Mouse (Mus musculus) kidney, adult 11 months (tissue): ENCODE data around the gene Dnah17.
A peak's percentile ranks its signal among the peaks of the same experiment; 100 is the strongest.

ENCODE experiments used
- DNase-seq: peaks from one replicate; pipeline ENCODE4 v3.0.0; 2022

Gene Dnah17

DNA sequence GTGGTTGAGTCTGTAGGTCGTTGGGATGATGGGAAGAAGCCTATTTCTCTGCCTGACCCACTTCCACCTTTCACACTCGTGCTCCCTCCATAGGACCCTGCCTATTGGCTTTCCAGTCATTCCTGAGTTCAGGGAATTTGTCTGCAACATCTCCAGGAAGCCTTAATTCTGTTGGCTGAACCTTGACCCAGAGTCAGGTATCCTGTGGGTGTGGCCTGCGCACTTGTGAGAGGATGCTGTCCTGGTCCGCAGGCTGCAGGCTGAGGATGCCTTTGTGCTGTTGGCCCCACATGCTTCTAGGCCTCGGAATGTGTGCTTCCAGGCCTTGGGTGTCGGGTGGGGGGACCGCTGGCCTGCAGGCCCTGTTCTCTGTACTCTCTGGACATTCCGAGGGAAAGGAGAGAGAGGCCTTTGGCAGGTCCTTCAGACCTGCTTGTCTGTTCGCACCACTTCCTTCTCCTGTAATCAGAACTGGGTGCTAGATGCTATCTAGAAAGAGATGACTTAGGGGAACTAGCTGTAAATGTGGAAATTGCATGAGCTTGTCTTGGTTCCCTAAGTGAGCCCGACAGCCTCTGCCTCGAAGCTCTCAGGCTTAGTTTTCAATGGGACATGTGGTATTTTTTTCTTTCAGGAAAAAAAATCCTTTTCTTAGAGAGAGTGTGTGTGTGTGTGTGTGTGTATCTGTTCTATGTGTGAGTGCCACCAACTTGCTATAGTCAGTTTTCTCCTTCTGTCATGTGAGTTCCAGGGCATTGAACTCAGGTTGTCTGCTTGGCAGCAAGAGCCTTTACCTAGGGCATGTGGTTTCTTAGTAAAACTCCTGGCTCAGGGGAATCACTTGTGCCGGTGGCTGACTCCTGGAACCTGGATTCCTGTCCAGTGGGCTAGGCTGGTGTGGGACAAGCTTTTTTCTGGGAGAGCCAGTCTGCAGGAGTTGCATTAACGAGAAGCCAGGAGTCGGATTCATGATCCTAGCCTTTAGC is 137.0 kb downstream of the Dnah17 start:
- DNase-seq = peak; percentile 22

DNA sequence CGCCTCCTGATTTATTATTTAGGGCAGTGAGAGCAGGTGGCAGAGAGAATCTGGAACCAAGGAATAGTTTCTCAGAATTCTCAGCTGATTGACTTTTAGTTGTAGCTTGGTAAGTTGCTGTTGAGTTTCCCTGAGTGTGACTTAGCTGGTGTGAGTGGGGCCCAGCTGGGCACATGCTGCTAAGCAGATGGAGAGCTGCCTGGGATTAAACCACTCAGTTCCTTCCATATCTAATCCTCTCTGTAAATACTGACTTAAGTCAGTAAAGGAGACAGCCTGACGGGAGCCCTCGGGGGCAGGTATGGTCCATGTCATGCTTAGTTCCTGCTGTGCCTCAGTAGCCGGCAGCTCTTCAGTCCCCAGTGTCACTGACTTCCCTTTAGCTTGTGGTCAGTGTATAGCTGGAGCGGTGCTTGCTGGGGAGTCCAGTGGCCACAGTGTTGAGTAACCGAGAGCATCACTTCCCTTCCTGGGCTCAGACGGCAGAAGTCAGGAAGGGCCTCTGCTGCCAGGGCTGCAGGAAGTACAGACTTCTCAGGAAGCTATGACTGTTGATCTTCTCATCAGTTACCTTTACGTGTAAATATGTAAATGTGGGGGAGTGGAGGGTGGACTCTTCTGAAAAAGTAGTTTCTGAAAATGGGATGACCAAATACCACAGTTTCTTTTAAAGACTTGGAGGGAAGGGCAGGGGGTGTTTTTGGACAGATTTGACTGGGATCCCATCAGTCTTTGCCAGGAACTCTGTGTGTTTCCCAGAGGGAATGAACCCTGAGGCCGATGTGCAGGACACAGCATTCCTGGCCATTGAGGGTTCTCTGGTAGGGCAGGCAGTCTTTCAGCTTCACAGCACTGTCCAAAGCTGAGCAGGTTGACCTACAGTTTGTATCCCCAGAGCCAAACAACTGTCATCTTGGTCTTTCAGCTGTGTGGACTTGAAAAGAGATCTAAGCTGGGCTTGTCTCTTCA is 138.6 kb downstream of the Dnah17 start:
- DNase-seq = peak; percentile 23

DNA sequence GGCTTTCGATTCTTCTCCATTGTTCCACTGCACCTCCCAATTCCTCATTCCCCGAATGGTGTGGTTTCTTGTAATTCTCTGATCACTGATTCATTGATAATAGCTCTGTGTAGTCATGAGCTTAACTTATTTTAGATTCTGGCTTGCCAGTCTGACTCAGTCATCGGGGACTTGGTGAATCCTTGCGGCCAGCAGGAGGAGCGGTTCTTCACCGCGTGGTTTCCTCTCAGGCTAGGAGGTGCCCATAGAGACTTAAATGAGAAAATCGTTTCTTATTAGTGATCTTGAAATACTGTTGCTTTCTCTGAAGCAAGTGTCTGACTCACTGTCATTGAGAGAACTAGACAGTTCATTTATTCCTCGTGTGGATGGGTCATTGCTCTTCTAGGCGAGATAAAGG is 140.5 kb downstream of the Dnah17 start:
- DNase-seq = no peak

DNA sequence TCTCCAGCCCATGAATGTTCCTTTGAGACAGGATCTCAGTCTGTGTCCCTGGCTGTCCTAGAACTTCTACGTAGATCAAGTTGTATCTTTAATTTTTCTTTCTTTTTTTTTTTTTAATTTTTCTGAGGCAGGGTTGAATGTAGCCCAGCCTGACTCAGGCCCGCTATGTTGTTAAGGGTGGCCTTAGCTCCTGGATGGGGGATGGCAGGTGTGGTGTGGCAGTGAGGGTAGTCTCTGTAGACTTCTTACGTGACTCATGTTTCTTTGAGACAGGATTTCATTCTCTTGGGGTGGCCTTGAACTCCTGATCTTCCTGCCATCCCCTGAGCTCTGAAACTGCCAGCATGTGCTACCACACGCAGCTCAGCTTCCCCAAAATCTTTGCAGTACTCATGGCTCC is 141.2 kb downstream of the Dnah17 start:
- no peak for DNase-seq

DNA sequence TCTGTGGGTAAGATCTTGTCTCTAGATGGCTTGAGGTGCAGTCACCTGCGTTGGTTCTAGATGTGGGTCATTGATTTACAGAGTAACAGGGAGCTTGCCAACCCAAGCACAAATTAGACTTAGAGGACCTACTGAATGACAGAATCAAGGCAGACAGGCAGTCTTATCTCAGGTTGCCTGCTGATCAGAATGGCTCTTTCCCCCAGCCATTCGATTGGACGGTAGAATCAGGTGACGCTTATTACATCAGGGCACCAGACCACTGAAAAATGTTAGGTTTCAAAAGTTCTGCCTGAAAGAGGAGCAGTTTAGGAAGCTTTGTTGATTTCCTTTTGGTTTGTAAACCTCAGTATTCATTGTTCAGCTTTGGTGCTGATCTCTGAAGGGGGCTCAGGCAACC is 142.5 kb downstream of the Dnah17 start:
- DNase-seq = peak; percentile 56

DNA sequence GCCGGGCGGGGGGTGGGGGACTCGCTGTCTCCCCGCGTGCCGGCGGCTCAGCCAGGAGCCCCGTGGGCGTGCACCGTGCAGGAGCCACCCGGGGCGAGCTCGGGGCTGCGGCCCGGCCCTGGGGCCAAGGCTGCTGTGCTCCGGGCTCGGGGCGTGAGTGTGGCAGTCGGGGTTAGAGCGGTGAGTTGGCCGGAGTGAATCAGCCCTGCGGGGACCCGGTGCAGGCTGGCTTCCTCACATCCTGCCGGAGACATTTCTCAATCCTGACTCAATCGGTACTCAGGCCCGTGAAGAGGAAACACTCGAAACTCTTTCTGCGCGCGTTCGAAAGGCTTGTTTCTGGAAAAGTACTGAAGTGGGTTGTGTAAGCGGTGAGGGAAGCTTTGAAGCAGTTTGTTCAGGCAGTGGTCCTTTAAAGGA is 143.4 kb downstream of the Dnah17 start:
- no peak for DNase-seq

DNA sequence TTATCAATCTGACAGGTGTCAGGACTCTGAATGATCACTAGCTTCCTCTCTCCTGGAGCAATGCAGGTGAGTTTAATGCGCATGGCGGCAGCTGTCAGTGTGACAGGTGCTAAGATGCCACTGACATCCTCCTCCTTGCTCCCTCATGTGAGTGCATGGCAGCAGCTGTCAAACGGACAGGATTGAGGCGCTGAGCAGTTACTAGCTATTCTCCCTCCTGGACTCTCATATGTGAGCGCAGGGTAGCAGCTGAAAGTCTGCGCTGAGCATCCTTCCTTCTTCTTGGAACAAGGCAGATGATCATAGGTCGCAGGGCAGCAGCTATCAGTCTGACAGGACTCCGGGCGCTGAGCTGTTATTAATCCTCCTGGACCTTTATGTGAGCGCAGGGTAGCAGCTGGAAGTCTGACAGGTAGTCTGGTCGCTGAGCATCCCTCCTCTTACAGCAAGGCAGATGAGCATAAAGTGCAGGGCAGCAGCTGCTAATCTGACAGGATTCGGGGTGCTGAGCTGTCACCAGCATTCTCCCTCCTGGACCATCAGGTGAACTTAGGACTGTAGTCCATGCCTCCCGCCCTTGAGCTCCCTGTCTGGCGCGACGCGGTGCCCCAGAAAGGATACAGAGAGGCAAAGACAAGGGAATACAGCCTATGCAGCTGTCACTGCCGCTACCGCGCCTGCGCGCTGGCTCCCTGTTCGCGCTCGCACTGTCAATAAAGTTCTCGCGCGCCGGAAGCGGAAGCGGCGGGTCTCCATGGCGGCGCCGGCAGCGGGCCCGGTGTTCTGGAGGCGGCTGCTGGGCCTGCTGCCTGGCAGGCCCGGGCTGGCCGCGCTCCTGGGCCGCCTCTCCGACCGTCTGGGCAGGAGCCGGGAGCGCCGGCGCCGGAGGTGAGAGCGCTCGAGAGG is 144.1 kb downstream of the Dnah17 start, which contains the start of gene Pgs1:
Gene Pgs1, plus strand, starts transcription at position 167 of the 906 bp plus-strand sequence.
- peak; percentile 87 for DNase-seq

DNA sequence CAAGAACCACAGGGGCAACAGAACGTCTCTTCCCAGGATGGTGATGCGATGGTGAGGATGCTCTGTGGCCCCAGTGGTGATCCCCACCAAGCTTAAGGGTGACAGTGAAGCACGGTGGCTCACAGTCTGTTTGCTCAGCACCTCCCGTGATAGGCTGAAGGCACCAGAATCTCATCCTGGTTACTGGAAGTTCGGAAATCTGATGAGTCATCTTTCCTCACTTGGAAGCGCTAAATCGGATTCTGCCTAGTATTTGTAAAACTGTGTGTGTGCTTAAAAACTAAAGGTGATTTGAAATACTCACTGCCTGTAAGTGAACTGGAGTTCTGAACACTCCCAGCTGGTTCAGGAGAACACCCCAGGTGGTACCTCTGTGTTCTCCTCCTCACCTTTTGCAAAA is 146.7 kb downstream of the Dnah17 start:
- DNase-seq = no peak

DNA sequence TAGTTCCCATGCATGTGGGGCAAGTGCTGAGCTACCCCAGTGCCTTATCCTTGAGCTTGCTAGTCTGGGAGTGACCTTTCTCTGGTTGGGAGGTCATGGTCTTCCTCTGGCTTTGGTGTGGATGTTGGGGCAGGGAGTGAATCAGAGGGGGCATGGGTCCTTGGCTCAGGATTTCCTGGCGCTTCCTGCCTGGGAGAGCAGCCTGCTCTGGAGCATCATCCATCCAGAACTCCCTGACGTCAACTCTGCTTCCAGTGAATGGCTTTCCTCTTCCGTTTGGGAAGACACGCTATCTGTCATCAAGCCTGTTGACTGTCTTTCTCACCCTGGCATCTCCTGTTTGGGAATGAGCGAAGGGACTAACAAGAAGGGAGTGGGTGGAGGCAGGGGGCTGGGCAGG is 148.0 kb downstream of the Dnah17 start:
- DNase-seq = peak; percentile 53

DNA sequence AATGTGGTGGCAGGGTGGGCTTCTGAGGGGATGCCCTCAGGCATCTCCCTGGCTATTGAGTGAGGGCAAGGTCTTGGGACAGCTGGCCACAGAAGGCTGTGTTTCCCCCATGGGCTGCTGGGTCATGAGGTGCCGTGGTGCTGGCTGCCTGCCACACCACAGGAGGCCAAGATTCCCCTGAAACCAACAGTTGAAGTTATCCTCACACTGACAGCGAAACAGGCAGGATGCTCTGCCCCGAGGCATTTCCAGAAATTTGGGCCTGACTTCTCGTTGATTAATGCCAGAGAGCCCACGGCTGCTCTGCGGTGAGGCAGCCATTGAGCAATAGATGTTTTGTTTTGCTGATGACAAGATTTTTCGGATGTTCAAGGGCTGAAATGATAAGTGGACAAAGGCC is 151.0 kb downstream of the Dnah17 start:
- DNase-seq = no peak

DNA sequence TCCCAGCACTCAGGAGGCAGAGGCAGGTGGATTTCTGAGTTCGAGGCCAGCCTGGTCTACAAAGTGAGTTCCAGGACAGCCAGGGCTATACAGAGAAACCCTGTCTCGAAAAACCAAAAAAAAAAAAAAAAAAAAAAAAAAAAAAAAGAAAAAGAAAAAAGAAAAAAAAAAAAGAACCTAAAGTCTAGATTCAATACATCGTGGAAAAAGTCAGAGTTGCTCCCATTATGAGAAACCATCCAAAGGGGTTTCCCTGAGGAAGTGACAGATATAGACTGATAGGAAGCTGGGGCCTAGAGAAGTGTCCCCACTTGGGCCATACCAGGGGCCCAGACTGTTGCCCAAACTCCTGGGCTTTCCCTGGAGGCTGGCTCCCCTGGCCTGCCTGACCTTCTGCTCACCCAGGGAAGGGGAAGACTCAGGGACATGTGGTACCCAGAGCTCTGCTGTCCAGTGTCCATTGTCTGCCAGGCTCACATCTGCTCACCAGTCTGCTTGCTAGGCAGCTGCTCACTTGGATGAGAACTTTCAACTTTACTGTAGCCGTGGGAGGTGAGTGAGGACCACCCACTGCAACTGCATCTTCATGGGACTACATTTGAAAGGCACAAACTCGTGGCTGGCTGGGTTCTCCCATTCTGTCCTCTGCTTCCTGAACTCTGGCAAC is 152.6 kb downstream of the Dnah17 start:
- DNase-seq = no peak

DNA sequence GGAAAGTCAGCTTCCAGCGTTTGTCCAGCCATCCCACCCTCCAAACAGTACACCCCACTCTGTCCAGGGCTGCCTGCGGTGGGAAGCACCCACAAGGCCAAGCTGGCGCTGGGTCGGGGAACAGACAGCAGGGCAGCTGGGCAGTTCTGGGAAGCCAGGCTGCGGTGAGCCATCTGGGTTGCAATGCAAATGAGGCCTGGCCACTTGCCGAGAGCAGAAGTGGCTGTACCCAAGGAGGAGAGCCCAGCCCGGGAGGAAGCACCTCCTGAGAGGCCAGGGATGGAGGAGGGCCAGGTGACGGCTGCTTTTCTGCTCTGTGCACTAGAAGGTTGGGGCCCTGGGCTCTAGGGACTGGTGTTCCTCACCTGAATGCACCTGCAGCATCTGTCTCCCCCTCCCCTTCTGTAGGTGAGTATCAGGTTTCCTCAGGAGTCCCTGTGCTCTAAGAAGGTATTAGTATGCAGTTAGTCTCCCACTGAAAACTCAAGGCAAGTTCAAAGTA is 154.3 kb downstream of the Dnah17 start:
- DNase-seq = no peak

DNA sequence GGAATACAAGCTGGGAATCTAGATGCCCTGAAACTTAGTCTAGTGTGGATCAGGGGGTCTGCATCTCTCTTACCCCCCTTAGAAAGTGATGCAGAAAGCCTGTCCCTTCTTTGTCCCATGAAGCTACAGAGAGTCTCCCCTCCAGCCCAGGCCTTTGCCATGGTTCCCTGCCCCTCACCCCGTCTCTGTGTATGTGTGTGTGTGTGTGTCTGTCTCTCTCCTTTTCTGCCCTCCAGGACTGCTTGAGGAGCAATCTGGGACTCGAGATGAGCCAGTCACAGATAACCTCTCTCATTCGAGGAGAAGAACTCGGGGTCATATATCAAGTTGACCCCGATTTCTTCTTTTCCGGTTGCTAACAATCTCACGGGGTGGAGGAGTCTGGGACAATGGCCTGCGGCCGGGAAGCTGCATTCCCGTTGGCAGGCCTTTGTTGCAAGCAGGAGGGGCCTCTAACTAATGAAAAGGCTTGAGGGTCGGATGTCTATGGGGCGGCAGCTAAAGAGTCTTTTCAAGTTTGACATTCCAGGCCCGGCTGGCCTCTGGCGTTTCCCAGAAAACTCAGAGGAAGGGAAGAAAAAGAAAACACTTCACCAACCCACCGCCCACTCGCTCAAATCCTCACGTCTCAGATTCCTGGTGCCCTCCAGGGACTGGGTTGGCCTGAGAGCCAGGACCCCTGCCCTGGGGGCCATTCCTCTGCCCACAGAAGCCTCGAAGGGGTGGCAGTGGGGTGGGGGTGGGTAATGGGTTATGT is 155.0 kb downstream of the Dnah17 start:
- no peak for DNase-seq

DNA sequence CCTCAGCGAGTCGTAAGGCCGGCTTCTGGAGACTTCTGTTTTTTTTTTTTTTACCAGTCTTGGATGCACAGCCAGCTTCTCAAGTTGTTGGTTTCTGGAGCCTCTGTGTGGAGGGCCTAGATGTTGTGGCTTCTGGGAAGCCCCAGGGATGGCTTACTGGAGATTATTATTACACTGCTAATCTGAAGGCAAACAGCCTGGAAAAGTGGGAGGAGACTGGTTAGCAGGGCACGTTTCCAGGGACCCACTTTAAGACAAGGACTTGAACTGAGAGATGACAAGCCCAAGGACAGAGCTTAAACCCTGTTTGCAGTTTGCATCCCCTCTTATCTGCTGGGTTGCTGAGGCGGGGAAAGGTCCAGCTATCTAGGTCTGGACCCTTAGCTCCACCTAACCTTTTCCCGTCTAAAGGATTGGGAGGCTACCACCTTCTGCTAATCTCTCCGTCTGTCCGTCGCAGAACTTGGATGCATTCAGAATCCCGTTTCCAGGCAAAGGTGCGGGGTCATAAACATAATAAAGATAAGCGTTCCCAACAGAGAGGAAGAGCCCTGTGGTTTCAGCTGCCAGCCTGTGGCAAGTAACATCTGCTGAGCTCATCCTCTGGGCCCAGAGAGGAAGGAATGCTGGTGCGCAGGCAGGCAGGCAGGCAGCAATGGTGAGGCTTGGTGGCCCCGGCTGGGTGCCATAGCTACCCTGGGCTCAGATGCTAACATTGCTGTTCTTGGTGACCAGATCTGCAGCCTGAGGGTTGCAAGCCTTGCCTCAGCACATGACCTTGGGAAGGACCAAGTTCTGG is 155.9 kb downstream of the Dnah17 start:
- DNase-seq = no peak

DNA sequence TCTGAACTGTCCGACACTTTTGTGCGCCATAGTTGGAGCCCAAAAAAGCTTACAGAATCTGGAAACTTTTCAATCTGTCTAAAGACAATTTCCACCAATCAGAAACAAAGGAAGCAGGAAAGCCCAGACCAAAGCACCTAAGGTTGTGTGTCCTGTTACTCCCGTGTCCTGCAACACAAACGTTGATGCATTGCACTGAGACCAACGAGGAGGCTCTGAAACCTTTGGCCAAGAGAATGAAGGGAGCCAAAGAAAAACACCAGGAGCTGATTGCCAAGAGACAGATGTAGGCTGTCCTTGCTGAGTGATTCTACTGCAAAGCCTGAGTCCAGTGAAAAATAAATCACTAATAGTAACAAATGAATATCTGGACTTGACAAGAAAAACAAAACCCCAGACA is 156.9 kb downstream of the Dnah17 start:
- DNase-seq = no peak

DNA sequence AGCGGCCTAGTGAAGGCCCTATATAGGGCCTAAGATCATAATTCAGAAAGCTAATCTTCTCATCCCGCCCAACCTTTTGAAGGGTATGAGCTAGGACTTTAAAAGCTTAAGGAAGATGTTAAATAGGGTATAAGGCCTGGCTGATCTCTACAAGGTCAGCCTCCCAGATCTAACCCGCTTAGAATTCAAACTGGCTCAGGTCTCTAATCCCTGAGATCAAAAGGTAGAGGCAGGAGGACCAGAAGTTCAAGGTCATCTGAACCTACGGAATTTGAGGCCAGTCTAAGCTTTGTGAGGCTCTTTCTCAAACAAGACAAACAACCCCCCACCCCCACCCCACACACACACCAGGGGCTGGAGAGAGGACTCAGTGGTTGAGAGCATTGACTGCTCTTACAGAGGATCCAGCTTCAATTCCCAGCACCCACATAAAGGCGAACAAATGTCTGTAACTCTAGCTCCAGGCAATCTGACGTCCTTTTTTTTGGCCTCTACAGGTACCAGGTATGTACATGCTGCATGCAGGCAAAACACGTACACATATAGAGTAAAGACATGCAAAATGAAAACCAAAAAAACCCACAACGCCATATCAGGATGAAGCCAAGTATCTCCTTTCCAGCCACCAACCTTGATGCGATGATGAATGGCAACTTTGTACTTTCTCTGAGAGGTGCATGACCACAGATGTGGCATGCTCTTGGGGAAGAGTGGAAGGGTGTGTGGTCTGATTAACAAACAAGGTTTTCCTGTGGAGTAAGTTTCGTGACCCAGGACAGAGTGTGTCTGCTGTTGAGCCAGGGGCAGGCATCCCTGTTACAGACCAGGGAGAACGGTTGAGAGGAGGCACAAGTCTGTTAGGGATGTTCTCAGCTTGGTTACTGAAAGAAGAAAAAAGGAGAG is 157.5 kb downstream of the Dnah17 start:
- no peak for DNase-seq
